Mouse (Mus musculus) naive thymus-derived CD4-positive, alpha-beta T cell, adult 2 months (primary cell): ENCODE data around the gene Dnmbp.
"Not testable (repeated sequence)": the region's sequence is repeated elsewhere in the genome, so short reads cannot be mapped to it uniquely, and the experiment has no call there.

Experiments used
- DNase-seq: peaks from one replicate; pipeline ENCODE4 v3.0.0-alpha.2; 2011; ENCODE audit warnings: low read depth

Dnmbp gene

GRCm38 (mm10) chr19:43939769-43940689, at the start of gene Dnmbp:
TSS of gene Dnmbp (minus strand) at chr19:43940191.
- peak; percentile 86 for DNase-seq

- no peak for DNase-seq
Observed at GRCm38 (mm10) chr19:43986069-43986794, 46.2 kb upstream of the Dnmbp start, which contains the start of gene Cpn1. TSS of gene Cpn1 (minus strand) at chr19:43986556.

- DNase-seq = no peak
Observed at GRCm38 (mm10) chr19:43981992-43982391, 42.0 kb upstream of the Dnmbp start.

DNA sequence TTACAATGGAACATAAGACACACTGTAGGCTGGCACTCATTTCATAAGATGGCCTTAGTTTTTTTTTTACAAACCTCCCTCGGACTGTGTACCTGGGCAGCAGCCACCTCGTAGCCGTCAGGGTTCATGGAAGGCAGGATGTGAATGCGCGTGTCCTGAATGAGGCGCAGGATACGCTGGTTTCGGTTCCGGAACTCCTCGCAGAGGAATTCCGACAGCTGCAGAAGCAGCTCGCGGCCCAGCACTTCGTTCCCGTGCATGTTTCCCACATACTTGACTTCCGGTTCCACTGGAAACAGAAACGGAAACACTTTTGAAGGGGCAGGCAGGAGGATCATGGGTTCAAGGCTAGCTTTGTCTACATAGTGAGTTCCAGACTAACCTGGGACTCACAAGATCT, 40.7 kb upstream of the Dnmbp start:
- no peak for DNase-seq

- DNase-seq = no peak
Observed at GRCm38 (mm10) chr19:43977799-43978198, 37.8 kb upstream of the Dnmbp start.

DNA sequence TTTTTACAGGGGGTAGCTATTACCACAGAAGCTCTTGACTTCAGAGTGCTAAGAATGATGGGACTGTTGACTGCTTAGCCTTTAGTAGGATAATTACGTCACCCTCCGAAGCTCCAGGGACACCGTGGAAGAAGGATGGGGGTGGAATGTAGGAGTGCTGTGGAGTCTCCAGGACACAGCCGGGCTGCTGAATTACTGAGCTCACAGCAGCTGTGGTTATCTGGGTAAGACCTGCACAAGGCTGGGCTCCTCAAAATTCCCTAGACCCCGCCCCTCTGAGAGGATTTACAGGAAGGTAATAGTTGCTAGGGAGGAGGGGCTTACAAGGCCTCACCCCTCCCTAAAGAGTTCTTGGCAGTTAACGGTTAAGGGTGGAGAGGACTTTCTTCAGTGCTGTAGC, 36.7 kb upstream of the Dnmbp start:
- DNase-seq = no peak

- no peak for DNase-seq
Observed at GRCm38 (mm10) chr19:43974221-43974620, 34.2 kb upstream of the Dnmbp start.

DNA sequence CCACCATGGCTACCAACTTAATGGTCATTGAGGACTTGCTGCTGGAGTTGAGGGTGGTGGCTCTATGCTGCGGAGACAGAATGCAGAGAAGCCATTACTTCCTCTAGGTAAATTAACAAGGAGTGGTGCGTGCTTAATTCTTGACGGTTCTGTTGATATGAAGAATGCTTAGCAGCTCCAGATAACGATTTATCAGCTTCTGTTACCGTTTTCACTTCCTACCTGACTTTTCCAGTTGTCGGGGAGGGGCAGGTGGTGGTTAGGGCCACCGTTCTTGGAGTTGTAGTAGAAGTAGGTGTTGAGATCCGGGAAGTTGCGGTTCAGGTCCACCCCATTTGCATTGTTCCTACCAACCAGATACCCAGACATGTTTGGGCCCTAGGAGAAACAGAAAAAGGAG, 33.7 kb upstream of the Dnmbp start:
- no peak for DNase-seq

DNA sequence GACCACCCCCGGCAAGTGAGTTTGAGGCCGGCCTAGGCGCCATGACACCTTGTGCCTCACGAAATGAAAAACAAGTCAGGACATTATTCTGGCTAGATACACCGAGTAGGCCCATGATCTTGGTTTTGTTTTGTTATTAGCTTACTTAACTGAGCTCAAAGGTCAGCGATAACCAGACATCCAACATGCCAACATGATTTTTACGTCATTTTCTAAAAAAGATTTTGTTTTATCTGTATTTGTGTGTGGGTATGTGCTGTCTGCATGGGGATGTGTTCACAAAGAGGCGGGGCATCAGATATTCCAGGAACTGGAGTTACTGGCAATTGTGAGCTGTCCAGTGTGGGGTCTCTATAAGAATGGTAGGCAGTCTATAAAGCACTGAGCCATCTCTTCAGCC, 32.1 kb upstream of the Dnmbp start:
- no peak for DNase-seq

DNA sequence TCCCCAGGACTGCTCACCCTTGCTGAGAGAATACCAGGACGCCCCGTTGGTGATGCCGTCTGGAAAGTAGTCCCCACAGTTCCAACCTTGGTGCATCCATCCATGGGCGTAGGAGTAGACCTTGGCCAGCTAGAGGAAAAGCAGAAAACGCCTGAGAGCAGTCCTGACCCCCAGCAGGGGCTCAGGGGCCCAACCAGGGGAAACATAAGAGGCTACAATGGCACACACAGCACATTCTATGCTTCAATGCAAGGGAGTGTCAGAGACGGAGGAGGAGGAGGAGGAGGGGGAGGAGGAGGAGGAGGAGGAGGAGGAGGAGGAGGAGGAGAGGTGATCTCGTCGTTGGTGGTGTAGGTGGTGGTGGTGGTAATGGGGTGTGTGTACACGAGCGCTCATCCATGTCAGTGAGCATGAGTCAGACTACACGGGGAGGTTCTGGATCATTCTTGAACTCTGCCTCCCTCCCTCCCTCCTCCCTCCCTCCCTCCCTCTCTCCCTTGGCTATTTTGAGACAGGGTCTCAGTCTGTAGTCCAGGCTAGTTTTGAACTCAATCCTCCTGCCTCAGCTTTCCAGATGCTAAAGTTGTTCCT, 28.5 kb upstream of the Dnmbp start:
- no peak for DNase-seq

DNA sequence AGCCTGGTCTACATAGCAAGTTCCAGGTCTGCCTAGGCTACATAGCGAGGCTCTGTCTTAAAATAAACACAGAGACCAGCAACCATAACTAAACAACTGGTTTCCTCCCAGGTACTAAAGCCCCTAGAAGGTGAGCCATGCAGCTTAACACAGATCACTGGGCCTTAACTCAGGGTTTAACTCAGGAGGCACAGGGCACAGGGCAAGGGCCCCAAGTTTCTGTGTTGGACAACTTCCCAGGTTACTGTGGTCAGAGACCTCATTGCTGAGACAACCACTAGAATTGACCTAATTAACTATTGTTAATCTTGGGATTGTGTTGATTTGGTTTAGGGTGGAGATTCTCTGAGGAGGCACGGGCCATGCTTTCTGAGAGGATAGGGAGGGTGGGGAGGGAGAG, 26.5 kb upstream of the Dnmbp start:
- DNase-seq = no peak

DNA sequence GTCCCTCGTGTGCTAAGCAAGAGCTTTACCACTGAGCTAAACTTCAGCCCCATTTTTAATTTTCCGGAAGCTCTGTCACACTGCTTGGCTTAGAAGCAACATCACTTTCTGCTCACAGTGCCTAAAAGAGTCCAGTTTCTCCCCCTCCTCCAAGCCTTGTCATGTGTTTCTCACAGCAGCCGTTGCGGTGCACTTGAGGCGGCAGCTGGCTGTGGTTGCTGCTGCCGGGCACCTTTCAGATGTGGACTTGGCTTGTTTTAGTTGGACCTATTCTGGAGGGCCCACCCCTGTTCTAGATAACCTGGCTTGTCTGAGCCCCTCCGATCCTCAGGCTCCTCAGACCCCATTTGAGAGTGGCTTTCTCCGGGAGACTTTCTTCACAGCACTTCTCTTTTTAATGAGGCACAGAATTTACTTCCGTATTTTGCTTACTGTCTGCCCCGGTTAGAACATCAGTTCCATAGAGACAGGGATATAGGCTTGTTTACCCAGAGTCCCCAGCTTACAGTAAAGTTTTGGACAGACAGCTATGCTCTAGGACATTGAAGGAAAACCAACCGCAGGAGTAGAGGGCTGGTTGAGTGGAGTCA, 25.6 kb upstream of the Dnmbp start:
- peak; percentile 8 for DNase-seq

DNA sequence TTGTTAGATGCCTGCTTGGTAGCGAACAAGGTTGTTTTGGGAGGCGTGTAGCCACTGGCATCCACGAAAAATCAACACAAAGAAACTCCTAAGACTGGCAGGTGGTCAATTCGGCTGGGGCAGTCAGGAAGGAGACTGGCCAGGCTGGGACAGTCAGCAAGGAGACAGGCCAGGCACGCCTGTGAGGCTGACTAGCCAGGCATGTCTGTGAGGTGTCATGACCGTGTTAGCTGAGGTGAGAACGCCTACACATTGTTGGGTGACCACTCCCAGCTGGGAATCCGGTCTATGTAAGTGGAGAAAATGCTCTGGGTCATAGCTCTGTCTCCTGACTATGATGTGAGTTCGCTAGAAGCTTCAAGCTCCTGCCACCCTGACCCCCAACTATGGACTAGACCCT, 22.8 kb upstream of the Dnmbp start:
- no peak for DNase-seq

DNA sequence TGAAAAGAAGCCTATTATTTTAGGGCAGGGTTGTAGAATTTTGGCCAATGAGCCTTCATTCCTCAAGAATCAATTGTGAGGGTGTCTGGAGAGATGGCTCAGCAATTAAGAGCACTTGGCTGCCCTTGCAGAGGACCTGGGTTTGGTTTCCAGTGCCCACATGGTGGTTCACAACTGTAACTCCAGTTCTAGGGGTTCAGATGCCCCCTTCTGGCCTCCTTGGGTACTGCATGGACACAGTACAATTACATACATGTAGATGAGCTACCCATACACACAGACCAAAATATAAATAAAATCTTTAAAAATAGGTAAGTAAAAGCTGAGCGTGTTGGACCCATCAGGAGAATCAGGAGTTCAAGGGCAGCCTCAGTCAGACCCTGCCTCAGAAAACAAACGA, 21.2 kb upstream of the Dnmbp start:
- peak; percentile 54 for DNase-seq

- no peak for DNase-seq
Observed at GRCm38 (mm10) chr19:43960014-43960413, 20.0 kb upstream of the Dnmbp start.

DNA sequence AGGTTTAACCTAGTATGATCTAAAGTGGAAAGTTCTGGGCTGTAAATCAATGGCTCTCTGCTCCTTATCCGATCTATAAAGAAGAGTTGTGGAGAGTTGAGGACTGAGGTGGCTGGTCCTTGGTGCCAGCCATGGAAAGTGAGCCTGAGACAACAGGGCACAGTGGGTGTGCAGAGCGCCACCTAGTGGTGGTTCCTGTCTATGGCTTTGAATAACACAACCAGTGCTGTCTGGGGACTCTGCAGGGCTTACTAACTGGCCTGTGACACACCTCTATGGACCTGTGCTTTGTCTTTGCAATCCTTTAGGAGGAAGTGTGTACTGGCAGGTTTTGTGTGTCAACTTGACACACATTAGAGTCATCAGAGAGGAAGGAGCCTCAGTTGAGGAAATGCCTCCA, 19.2 kb upstream of the Dnmbp start:
- peak; percentile 75 for DNase-seq

- DNase-seq = no peak
Observed at GRCm38 (mm10) chr19:43957881-43958280, 17.9 kb upstream of the Dnmbp start.

DNA sequence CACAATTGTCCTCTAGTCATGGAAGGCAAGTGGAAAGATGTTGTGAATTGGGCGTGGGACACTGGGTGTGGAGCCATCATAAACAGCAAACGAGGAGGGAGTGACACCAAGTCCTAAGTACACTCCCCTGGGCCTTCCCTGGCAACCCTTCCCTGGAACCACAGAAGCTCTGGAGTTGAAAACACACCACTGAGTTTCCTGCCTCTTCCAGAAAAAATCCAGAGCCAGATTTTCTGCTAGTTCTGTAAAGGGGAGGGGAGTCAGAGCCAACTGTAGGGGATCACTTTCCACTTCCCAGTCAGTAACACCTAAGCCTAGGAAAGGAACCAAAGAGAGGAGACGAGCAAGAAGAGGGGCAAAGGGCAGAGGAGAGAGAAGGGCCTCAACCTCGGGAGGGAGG, 17.4 kb upstream of the Dnmbp start:
- DNase-seq = no peak

- DNase-seq = no peak
Observed at GRCm38 (mm10) chr19:43955266-43955665, 15.3 kb upstream of the Dnmbp start.

DNA sequence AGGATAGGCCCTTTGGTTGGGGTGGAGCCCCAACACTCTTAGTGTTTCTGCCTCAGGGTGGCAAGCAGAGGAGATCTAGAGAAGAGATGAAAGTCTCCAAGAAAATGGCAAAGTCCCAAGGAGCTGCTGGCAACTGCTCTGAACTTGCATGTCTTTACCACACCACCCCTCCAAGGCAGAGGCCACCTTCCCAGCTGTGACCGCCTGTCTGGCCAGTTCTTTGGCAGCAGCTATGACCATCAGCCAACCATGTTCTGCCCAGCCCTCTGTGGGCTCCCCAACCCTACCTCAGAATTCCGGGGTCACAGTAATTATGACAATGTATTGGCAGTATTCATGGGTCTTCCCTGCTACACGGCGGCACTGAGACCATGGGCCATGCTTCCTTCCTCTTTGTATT, 14.9 kb upstream of the Dnmbp start:
- no peak for DNase-seq

GRCm38 (mm10) chr19:43952936-43953335, 12.9 kb upstream of the Dnmbp start:
- not testable (repeated sequence) for DNase-seq

DNA sequence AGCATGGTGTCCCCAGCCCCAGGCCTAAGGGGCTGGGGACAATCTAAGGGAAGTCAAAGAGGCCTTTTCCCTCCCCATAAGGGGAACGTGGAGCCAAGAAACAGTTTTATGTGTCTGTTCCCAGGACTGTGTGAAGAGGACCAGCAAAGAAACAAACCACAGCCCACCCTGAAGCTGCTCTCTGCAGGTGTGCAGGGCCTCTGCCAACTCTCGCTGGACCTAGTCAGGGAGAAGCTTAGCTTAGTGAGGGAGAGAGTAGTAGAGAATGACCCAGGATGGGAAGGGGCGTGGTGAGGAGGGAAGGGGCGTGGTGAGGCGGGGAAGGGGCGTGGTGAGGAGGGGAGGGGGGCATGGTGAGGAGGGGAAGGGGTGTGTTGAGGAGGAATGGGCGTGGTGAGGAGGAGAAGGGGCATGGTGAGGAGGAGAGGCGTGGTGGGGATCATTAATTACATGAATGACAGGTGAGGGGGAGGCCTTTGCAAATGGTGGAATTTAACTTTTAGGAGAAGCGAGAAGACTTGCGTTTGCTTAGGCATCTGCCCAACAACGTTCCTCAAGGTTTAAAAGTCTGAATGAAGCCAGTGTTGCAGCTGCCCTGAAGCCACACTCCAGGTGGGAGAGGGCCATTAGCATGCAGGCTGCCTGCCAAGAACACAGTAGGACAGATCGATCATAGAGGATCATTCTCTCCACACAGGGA, 9.3 kb upstream of the Dnmbp start:
- DNase-seq = no peak
